Mouse (Mus musculus) v-Abl transformed pro-B cells (cell line): Measurements from ENCODE around the gene Zkscan1.

Source experiments
- in situ Hi-C, 2 experiments: fragments of 400-800 bp; cut with MboI; formaldehyde crosslinking; loops; one replicate each; pipeline ENCODE4 v1.15.1; 2025; ENCODE audit not compliant: unreplicated experiment in 2 of 2

Zkscan1 gene

DNA sequence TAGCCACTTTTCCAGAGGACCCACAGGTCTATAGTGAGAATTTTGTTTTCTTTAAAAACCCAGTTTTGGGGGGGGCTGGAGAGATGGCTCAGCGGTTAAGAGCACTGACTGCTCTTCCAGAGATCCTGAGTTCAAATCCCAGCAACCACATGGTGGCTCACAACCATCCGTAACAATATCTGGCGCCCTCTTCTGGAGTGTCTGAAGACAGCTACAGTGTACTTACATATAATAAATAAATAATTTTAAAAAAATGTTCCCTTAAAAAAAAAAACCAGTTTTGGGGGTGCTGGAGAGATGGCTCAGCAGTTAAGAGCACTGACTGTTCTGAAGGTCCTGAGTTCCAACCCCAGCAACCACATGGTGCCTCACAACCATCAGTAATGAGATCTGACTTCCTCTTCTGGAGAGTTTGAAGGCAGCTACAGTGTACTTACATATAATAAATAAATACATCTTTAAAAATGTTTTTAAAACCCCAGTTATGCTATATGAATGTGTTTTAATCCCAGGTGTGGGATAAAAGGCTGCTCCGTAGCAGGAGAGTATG is 25.0 kb downstream of the Zkscan1 start:
- in situ Hi-C loops, result loop anchor here in 1 of 2 experiments (10.0 kb wide), 1 partner anchor 315 kb away; no protein-coding TSS in a partner anchor

- in situ Hi-C loops, result loop anchor here in 1 of 2 experiments (10.0 kb wide), 1 partner anchor 322 kb away; no protein-coding TSS in a partner anchor
Observed at GRCm38 (mm10) chr5:138116255-138117198, 31.6 kb downstream of the Zkscan1 start, which contains the start of gene Zscan21. Zscan21 (plus strand) TSS chr5:138116903.

DNA sequence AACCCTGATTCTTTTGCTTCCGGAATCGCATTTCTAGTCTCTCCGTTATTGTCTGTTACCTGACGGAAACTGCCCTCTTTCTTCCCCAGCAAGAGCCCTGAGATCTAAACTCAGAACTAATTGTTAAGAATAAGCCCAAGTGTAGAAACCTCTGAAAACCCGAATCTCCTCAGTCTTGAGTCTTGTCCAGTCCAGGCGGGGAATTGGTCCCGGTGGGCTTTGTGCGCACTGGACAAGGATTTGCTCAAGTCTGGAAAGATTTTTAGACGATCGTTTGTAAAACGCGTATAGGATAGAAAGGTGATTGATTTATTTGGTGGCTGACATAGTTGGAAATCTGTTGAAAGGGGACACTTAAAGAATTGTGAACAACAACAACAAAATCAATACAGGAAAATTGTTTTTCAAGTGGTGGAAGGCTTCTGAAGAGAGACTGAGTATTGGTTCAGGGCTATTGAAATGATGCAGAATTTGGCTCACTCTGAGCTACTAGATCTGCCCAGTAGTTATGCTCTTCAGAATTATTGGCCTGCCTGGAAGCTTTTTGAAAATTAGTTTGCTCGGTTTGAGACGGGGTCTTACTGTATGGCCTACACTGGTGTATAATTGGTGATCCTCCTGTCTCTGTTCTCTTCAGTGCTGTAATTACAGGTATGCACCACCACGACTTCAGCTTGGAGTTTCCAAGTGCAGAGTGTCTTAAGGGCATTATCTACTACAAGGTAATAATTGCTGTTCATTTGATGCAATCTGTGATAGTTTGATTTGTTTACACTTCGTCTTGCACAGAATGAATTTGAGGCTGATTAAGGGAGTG is 32.5 kb downstream of the Zkscan1 start:
- in situ Hi-C loops, result loop anchor here in 1 of 2 experiments (10.0 kb wide), 1 partner anchor 323 kb away; no protein-coding TSS in a partner anchor

- in situ Hi-C loops, result loop anchor here in 1 of 2 experiments (10.0 kb wide), 1 partner anchor 323 kb away; no protein-coding TSS in a partner anchor
Observed at GRCm38 (mm10) chr5:138118041-138118440, 33.2 kb downstream of the Zkscan1 start.

GRCm38 (mm10) chr5:138132425-138133064 is 47.7 kb downstream of the Zkscan1 start:
- in situ Hi-C loops, result loop anchor here (10.0 to 25.0 kb wide), 2 partner anchors 645 to 648 kb away; partner anchors contain the start of gene Zan (in 1 of the 2)

DNA sequence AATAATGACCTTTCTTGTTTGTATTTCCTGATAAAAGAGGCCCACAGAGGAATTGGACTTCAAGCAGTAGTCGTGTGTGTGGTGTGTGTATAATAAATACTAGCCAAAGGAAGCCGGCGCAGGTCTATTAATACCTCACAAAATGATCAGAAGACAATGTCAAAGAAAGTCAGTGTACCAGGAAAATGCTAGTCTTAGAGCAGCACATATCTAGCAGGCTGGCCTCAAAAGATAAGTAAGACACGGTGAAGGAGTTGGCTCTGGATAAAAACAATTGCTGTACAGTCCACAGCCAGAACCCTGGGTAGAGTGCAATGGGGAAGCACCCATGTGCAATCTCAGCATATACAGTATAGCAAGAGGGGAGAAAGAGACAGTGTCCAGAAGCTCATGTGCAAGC is 52.4 kb downstream of the Zkscan1 start:
- in situ Hi-C loops, result loop anchor here (5.0 to 25.0 kb wide), 4 partner anchors 250 to 652 kb away; partner anchors contain the start of gene Zan (in 1 of the 2)

DNA sequence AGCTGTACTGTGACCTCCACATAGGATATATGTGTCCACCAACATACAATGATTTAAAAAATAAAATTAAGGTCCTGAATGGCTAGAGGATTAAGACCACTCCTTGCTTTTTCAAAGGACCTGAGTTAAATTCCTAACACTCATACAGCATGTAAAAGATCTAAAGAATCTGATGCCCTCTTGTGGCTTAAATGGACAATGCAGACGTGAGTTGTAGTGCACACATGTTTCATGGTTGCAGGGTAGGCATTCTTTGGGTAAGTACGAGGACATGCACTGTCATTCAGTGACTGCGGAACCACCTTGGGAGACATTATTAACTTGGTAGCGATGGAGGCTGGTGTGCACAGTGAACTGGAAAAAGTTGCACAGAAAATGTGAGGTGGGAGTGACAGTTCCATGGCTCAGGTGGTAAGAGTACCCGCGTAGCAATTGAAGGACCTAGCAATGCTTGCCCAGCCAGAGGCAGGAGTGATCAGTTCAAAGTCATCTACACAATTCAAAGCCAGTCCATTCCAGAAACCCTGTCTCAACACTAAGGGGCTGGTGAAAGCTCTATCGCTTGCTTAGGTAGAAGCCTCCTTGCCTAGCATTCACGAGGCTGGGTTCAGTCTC is 53.2 kb downstream of the Zkscan1 start:
- in situ Hi-C loops, result loop anchor here (5.0 to 25.0 kb wide), 4 partner anchors 251 to 653 kb away; partner anchors contain the start of gene Zan (in 1 of the 2)

GRCm38 (mm10) chr5:138138585-138138984 is 53.7 kb downstream of the Zkscan1 start:
- in situ Hi-C loops, result loop anchor here (5.0 to 25.0 kb wide), 4 partner anchors 251 to 654 kb away; partner anchors contain the start of gene Zan (in 1 of the 2)

DNA sequence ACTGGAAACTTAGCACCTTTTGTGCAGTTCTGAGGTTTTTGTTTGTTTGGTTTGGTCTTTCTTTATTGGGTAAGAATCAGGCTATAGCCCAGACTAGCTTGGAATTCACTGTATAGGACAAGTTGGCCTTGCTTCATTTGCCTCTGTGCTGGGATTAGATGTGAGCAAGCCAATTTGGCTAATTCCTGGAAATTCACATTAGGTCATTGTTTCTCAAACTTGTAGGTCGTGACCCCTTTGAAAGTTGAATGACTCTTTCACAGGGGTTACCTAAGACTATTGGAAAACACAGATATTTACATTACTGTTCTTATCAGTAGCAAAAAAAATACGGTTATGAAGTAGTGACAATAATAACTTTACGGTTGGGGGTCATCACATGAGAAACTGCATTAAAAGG is 69.5 kb downstream of the Zkscan1 start:
- in situ Hi-C loops, result loop anchor here in 1 of 2 experiments (5.0 to 25.0 kb wide), 3 partner anchors 67 to 1992 kb away; partner anchors contain the start of genes Ints1, Mafk, Orai2 and Zkscan1

DNA sequence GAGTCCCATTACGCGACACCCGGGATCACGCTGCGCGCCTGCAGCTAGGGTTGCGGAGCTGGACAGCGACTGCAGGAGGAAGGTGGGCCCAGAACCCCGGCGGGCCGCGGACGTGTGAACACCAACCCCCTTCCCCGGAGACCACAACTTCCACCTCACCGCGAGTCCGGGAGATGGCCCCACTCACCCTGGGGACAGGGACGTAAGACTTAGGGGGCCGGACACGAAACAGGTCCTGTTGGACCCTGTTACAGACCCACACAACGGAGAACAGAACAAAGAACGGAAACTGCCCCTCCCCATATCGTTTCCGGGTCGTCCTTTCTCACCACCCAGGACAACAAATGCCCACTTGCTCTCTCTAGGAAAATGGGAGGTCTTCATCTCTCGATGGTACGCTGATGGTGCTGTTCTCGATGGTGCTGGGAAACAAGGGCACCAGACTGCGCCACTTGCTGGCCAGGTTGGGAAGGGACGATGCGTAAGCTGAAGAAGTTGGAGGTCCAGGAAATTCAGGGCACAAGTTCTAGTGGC is 70.6 kb downstream of the Zkscan1 start, which contains the start of gene Zfp113:
Zfp113 (minus strand) TSS at position 302 of the 534 bp plus-strand sequence.
- in situ Hi-C loops, result loop anchor here in 1 of 2 experiments (25.0 kb wide), 2 partner anchors 1632 to 1993 kb away; partner anchors contain the start of genes Ints1, Mafk and Orai2
